Mouse (Mus musculus) embryo, embryonic 10 days (tissue): Measurements from ENCODE around the gene Inpp4b.

Source experiments
- DNase-seq: peaks from one replicate; pipeline ENCODE4 v3.0.0-alpha.2; 2015; ENCODE audit warnings: low spot score

The Inpp4b gene

DNA sequence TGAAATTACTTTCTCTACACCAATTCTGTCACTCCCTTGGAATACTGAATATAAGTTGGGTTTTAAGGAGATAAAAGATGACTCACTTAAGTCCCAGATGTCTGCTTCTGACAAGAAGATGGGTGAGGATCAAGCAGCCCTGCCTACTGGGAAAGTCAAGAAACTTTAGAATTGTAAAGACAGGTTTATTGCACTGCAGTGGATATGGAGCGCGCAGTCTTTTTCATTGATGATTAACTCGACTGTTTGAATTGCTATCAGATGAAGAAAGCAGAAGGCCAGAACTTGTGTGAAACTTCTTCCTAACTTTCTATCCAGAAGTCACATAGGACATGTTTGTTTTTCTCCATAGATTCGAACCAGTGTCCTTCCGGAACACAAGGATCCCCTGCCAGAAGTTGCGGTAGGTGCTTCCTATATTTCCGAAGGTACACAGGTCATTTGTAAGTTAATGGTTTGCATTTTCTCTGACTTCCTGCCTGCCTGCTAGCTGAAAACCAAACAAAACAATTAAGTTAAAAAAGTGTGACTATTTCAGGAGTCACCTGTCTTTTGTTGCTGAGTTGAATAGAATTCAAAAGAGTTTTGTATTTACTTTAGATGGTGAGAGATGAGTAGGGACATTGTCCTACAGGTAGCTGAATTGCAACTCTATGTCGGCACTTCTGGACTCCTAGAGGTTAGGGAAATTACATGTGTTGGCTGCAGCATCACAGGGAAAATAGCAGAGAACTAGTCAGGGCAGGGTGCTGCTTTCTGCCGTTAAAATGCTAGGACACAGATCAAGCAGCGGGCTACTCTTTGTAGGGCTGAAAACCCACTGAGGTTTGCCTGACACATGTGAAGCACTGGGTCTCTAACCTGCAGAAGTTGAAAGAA is 502.0 kb downstream of the Inpp4b start:
- no peak for DNase-seq

DNA sequence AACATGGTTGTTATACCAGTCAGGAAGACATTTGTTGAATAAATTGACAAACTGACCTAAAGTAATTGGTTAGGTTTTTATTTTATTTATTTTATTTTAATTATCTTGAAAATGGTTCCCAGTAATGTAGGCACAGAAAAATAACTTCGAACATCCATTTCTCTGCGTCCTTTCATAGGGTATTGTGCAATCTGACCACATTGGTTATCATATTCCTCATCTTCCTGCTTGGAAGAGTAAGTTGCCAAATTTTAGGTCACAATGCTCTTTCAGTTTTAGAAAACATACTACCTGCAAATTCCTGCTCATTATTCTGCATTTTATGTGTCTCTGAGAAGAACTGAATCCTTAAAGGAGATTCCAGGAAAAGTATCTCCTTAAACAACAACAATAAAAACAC is 505.6 kb downstream of the Inpp4b start:
- no peak for DNase-seq

DNA sequence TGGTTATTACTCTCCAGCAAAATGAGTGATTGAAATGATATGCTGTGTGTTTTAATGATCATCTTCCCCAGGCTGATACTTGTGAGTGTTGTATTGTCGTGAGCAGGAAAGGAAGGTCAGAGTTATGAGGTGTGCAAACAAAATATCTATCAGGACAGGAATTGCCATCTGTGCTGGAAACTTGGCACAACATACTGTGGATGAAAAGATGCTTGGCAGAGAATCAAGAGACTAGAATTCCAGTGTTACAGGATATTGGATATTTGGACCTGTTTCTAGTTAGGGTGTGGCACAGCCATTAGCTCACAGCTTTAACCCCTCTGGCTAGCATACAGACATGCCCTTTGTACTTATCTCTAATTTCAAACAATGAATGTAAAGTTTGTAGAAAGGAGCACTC is 507.6 kb downstream of the Inpp4b start:
- DNase-seq = no peak

DNA sequence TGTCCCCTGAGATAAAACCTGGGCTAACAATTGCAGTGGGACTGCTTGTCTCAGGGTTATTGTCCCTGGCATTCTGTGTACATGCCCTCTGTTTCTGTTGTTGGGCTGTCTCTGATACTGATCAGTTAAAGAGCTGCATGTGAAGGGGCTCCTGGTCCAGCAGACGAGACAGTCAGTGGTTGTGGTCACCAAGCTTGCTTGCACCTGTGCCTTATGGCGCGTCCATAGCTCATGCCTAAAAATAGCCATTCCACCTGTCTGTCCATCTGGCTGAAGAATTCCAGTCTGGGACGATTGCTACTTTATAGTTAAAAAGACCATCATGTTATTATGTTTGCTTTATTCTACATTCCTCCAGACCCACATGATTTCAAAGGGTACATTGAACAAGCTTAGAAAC is 510.8 kb downstream of the Inpp4b start:
- DNase-seq = no peak

DNA sequence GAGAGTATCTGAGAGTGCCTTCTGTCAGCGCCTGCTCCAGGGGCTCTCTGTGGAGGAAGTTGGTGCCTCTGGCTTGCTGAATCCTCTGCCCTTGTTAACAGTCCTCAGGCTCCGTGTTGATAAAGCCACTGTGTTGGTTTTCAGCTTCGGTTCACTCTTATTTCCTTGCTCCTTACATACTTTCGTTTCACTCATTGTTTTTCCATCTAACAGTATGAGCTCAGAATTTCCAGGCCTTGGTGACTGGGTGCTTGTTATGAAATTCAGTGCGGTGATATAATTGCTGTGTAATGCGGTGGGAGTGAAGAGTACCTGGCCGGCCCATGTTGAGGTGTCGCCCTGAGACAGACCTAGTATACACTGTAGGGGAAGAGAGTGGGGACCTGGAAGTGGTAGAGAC is 512.2 kb downstream of the Inpp4b start:
- DNase-seq = no peak

DNA sequence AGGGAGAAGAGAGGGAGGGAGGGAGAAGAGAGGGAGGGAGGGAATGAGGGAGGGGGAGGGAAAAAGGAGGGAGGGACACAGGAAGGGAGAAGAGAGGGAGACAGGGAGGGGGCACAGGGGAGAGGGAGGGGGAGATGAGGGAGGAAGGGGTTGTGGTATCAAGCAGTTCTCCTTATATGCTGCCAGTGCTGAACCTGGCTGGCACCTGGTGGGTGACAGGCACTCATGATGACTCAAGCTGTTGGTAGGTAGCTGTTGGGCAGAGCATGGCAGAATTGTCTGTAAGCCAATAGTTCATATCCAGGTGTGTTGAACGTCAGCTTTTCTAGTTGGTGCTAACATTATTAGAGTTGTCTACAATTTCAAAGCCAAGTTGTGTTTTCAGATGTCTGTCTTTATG is 512.7 kb downstream of the Inpp4b start:
- no peak for DNase-seq

DNA sequence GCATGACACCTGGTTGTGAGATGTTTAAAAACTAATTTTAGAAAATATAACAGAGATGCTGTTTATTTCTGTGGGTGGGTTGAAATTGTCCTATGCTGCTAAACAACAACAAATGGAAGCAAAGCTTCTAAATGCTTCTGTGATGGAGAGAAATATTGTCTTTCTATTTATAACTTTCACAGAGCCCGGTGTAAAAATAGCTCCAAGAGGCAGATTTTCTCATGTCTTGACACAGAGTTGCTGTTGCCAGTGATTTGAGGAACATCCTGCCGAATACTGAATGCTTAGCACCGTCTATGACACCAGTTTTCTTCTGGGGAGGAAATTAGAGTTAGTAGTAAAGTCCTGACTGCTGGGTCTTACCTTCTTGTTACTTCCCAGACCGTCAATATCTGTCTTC is 513.8 kb downstream of the Inpp4b start:
- DNase-seq = no peak

DNA sequence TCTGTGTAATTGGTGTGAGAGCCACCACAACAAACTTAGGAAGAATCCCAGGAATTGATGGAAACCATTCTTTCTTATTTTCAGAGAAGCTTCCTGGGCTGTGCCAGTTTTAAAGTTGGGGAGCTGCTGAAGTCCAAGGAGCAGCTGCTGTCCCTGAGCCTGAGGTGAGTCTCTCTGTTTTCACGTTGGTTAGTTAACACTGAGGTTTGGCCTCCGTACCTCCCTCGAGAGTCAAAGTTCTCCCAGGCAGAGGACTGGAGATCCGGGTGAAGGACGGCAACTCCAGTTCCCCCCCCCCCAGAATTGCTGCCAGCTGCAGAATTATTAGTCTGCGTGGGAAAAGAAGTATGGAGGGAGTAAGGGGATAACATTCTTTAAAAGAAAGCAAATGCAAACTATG is 514.3 kb downstream of the Inpp4b start:
- DNase-seq = no peak

DNA sequence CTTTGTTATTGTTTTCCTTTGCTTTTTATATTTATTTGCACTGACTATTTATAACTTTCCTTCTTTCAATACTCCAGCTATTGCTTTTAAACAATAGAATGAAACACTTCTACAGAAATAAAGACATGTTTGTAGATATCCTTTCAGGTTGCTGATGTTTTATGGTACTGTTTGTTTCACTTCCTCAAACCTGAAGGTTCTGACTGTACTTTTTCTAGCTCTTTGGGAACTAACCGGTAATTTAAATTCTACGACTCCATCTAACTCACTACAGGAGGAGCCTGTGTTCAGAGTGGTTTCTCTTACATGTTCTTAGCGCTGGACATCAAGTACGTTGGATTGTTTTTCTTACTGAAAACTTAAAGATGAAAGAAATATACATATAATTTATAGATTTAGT is 516.0 kb downstream of the Inpp4b start:
- DNase-seq = no peak

DNA sequence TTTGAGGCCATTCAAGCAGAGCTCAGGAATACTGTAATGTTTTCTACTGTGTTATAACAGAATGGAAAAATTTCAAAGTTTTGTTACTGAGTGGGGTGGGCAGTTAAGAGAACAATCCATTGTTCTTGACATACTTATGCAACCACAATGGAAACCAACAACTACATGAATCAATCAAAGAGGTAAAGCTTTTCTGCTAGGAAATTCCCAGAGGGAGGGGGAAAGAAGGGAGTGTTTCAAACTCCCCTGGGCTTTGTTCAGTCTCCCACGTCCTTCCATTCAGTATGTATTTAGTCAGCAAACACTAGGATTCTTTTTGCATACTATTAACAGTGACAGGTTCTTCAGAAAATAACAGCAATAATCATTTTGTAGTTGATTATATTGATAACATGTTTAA is 517.4 kb downstream of the Inpp4b start:
- DNase-seq = no peak

DNA sequence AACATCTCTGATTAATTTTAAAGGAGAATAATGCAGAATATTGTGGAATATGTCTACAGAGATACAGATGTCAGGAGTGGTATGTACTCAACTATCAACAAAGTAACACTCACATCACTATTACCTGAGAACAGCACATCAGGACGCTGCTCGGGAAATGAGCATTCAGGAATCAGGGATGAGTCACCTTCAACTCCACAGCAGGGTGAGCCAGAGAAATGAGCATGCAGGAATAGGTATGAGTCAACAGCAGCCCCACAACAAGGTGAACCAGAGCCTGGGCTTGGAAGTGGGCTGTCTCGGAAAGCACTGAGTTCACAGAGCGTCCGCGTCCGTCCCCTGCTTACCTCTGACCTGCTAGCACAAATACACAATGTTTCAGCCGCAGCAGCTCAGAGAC is 519.0 kb downstream of the Inpp4b start:
- DNase-seq = no peak

DNA sequence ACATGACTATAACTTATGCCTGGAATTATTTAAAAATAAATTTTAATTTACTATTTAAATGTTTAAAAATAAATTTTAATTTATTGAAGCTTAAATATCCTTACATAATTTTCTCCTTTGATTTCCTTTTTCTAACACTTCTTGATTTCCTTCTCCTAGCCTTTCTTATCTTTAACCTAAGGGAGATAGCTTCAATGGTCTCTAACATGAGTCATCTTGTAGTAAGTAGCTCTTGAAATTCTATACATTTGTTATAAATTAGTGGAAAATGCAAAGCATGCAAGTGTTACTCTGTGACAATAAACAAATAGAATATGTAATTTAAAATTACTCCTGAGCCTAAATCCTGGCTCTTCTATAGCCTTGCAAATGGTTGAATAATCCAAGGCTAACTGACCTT is 520.4 kb downstream of the Inpp4b start:
- no peak for DNase-seq

DNA sequence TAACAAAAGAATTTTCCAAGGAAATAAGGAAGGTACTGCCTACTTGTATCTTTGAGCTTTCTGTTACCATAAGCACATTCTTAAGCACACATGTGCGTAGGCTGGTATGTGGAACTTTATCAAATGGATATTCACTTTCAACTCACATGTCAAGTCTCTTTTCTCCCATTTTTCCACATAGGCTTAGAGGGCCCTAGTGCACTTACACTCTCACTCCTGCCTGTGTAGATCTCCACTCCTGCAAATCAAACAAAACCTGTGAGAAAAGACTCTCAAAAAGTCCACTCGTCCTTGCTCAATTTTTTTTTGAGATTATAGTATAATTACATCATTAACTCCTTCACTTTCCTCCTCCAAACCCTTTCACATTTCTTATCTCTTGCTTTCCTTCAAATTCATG is 522.0 kb downstream of the Inpp4b start:
- no peak for DNase-seq

DNA sequence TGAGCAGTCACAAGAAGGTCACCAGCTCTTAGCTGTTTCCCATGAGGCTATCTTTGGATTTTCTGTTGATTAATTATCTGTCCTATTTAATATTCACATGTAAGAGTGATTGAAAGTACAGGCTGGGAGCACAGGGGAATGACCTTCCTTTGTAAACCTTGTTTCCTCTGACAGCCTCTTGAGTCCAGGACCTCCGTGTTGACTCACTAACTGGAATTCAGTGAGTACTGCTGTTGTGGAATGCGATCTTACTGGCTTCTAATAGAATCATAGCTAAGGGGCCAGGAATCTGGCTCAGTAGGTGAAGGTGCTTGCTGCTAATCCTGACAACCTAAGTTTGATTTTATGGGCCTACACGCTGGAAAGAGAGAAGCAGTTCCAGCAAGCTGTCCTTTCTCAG is 523.3 kb downstream of the Inpp4b start:
- no peak for DNase-seq

DNA sequence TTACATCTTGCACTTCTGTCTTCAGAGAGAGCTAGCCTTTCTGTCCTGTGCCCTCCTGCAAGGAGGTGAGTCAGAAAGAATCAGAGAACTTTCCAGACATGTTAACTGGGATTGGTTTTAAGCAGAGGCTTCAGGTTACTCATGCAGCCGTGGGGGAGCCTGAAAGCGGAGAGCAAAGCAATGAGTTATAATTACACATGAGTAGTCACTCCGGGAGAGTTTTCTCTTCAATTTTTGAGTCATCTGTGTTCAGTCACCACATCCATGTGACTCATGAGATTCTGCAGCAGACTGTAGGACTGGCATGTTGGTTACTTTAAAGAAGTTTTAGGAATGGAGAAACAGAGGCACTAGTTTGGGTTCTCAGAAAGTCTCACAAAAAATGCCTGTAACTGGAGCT is 524.7 kb downstream of the Inpp4b start:
- DNase-seq = no peak

DNA sequence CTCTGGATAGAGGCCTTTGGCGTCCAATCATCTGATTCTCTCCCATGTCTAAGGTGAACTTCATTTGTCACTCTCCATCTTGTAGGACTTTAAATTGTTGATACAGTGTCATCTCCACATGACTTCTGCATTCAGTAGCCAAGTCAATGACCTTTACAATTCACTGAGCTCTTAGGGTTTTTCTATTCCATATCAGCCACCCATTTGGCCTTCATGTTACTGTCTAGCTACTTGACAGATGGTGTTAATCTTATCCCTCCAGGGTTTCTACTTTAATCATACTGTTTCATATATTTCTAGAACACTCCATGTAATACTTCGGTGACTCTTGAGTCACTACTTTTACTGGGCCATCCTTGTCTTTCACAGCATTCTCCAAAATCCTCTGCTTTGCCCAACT is 528.1 kb downstream of the Inpp4b start:
- DNase-seq = no peak

DNA sequence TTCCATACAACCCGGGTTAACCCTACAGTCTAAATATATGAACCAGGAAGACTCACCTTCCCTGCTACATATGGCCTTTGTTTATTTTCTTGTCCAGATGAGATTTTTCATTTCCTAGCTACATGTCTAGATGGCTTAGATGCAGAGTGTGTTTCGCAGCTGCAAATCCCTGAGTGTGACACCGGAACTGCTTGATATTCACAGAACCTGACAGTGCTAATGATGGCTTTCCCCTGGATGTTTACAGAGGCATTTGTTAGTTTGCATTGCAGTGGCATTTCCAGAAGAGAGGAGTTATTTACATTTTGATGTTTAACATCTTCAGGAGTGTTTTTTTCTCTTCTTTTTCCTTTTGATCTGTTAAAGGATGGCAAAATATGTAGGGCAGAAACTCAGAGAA is 537.7 kb downstream of the Inpp4b start:
- no peak for DNase-seq

DNA sequence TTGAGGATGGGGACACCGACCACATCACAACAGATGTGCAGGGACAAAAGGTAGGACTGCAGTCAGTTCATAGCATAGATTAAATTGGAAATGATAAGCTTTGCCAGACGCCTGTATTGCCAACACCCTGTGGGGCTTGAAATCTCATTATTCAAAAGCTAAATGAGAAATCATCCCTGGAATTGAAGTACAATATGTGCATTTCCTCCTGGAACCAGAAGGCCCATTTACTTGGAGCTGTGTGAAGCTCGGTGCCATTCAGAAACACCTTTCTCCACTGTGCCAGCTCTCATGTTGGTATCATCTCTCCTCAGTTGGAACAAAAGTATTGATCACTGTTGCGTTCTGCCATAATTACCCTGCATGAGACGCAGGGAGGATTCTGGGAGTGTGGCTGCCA is 541.8 kb downstream of the Inpp4b start:
- DNase-seq = no peak

DNA sequence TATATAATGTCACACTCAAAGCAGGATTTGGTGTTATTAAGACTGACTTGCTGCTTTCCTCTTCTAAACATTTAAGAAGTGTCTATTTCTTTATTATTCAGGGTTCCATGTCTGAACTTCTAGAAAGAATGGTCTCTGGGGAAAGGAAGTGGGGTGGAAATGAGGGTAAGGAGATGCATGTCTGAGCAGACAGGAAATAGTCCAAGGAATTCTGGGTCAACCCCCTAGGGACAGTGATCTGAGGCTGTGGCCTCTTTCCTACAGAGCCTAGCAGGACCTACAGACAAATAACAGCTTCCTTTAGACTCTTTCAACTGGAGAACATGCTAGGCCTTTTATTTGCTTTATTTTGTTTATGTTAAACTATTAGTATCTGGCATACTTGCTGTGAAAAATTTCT is 546.5 kb downstream of the Inpp4b start:
- no peak for DNase-seq

DNA sequence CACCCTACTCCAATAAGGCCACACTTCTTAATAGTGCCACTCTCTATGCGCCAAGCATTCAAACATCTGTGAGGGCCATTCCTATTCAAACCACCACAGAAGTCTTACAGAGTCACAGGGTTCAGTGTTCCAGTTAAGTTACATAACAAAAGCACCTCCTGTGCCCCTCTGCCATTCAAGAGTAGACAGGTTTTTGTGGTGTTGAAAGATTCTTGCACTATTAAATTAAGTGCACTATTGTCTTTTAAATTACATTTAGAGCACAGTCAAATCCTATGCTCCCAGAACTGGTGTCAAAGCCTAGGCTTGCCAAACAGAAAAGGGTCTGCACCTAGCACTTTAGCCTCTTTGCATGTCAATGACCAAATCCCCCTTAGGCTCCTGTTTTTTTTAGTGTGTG is 550.9 kb downstream of the Inpp4b start:
- DNase-seq = no peak

DNA sequence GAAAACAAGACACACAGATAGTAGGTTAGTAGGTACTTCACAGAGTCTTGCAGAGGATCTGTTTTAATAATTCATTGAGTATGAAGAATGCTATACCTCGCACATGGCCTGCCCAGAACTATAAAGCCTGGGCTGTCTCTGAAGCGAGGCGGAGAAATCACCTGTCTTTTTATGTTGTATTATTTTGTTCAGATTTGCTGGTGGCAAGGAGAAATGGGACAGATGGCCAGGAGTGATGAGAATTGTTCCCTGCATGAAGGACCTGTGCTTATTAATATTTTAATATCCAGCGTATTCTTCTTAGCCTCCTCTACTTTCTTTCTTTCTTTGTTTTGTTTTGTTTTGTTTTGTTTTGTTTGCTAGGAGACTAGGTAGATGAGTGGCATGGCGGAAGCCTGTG is 604.5 kb downstream of the Inpp4b start:
- no peak for DNase-seq

DNA sequence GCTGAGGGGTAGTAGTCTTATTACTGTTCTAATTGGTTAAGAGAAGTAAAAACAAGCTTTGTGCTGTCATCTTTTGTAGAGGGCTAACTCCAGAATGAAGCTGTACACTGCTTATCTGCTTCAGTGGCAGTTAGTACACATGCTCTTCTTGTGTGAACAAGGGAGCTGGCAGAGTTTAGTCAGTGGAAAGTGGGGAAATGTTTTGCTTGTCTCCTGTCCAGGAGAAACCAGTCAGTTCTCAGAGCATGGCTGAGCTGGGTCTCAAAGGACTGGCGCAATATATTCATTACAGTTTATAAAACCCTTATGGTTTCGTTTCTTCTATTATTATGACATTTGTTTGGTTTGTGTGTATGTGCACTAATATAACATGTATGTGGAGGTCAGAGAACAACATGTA is 610.7 kb downstream of the Inpp4b start:
- no peak for DNase-seq

DNA sequence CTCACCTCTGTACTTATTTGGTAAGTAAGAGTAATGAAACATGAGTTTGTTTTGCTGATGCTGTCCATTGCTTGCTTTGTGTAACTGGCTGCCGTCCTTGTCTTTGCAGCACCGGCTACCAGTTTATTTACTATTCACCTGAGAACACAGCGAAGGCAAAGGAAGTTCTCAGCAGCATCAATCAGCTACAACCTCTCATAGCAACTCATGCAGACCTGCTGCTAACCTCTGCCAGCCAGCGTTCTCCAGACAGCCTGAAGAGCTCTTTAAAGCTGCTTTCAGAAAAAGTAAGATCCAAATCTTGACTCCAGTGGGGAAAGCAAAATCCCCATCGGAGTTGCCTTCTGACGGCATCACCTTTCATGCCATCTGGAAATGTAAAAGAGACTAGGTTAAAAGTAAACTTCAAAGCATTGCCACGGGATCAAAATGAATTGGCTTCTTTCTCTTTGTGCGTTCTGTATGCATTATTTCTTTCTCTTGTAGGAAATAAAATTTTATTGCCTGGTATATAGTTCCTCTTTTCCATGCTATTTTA is 642.8 kb downstream of the Inpp4b start:
- DNase-seq = no peak

DNA sequence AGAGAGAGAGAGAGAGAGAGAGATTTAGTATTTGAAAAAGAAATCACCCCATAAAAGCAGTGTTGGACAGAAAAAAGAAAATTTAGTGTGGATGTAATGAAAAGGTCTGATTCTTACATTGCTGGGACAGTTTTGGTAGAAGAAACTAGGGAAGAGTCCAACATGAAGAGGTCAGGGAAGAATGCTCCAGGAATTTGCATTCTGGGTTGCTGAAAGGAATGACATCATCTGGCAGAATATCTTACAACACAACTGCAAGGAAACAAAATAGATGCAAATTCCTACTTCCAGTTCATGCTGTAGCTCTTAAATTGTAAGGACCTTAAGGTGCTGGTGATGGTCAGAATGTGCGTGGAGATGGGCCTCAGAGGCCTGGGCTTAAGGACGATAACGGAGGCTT is 650.6 kb downstream of the Inpp4b start:
- DNase-seq = no peak
